Mouse (Mus musculus): ENCODE results near the gene Etl4. TPM values are rescaled to one million over a fixed set of nuclear protein-coding genes. Genes with fewer than 3 reads are reported as not detected.
A peak's percentile ranks its signal among the peaks of the same experiment; 100 is the strongest.
"Not testable (repeated sequence)": the region's sequence is repeated elsewhere in the genome, so short reads cannot be mapped to it uniquely, and the experiment has no call there.

Etl4 gene
- polyA plus RNA-seq, 1 experiment from 2014 or later, result 38.0 TPM

DNA sequence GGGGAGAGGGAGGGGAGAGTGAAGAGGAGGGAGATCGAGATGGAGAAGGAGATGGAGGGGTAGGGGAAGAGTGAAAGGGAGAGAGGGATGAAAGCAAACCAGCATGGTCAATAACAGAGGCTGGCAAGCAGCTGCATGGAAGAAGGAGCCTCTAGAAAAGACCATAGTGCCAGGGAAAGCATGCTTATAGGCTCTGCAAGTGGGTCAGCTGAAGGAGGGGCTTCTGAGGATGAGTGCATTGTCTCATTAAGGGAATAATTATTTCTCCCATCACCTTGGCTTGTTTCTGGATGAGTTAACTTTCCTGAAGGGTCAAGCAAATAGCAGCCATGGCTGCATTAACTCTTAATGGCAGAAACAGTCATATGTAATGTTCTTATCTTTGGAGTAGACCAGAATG lies 228.8 kb downstream of the Etl4 start:
- H3K4me3 ChIP-seq (replicated peaks; ENCODE audit: low read depth, low read length), result no peak overlapping the region
- no peak for TF ChIP-seq CTCF (IDR thresholded peaks at IDR 0.05; ENCODE audit: low read depth)
- 45% methylated on average over 1 of the region's 1 CpGs for WGBS
- DNase-seq (ENCODE audit: low spot score), result no peak
- H3K27ac ChIP-seq, result no peak overlapping the region
- H3K9ac ChIP-seq (ENCODE audit: low read depth, low read length), result no peak overlapping the region
- no peaks in the 10 kb centered on the region for H3K36me3 ChIP-seq (ENCODE audit: insufficient read depth, low read length)
- H3K9me3 ChIP-seq (replicated peaks; ENCODE audit: low read length), result no peaks in the 10 kb centered on the region
- no peaks in the 10 kb centered on the region for H3K27me3 ChIP-seq (ENCODE audit: insufficient read depth, low read length)
- H3K4me1 ChIP-seq (replicated peaks; ENCODE audit: insufficient read depth, low read length), result no peaks in the 10 kb centered on the region
- no peak overlapping the region for H3K4me2 ChIP-seq (ENCODE audit: low read length)
- ATAC-seq (replicated peaks; ENCODE audit: low FRiP score, low read depth), result no peak

DNA sequence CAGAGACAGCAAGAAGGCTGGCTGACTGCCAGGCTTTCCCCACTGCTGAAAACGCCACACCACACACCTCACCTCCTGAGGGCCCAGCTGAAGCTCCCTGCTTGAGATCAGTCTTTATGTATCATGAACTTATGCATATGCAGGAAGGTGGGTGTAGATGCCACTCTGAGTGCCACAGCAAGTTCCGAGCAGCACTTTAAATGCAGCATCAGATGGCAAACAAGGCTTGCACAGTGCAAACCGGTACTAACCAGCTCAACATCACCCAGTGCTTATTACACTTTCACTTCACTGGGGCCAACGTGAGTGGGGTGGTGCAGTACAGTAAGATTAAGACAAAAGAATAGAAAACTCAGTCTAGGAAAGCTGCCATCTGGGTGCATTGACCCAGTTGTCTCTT lies 235.8 kb downstream of the Etl4 start:
- DNase-seq (ENCODE audit: low spot score) (no peak), ATAC-seq (replicated peaks; ENCODE audit: low FRiP score, low read depth) (peak; percentile 57; the same call in 1 of the 2 replicates)
- H3K4me2 ChIP-seq (ENCODE audit: low read length), result no peak overlapping the region
- no peak overlapping the region for H3K4me3 ChIP-seq (replicated peaks; ENCODE audit: low read depth, low read length)
- no peak overlapping the region for H3K9ac ChIP-seq (ENCODE audit: low read depth, low read length)
- H3K4me1 ChIP-seq (replicated peaks; ENCODE audit: insufficient read depth, low read length), result no peaks in the 10 kb centered on the region; the same call in 1 of the 2 replicates
- H3K9me3 ChIP-seq (replicated peaks; ENCODE audit: low read length), result no peaks in the 10 kb centered on the region
- TF ChIP-seq CTCF (IDR thresholded peaks at IDR 0.05; ENCODE audit: low read depth), result no peak
- no peaks in the 10 kb centered on the region for H3K36me3 ChIP-seq (ENCODE audit: insufficient read depth, low read length)
- no peak overlapping the region for H3K27ac ChIP-seq
- 66% methylated on average over 4 of the region's 4 CpGs for WGBS
- no peaks in the 10 kb centered on the region for H3K27me3 ChIP-seq (ENCODE audit: insufficient read depth, low read length)

DNA sequence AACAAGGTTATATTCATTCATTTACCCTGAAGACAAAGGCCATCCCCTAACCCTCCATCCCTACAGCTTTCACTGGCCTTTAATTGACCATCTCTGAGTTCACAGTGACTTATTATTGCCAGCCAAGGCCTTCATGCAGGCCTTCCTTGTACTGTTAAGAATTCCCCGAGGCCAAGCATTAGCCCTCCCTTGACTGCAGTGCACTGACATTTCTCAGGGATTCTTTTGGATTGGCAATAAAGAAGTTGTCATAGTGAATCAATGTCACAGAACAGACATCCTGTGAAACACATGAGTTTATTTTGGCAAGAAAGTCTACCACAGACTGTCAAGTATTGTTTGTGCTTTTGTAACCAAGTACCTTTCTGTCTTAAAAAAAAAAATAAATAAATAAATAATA lies 257.5 kb downstream of the Etl4 start:
- Histone ChIP-seq H3K9me3 (replicated peaks; ENCODE audit: low read length) (no peaks in the 10 kb centered on the region), H3K27me3 (ENCODE audit: insufficient read depth, low read length) (no peaks in the 10 kb centered on the region), H3K9ac (ENCODE audit: low read depth, low read length) (no peak overlapping the region), H3K4me3 (replicated peaks; ENCODE audit: low read depth, low read length) (no peak overlapping the region), H3K27ac (no peak overlapping the region), H3K4me2 (ENCODE audit: low read length) (no peak overlapping the region), H3K4me1 (replicated peaks; ENCODE audit: insufficient read depth, low read length) (no peaks in the 10 kb centered on the region), H3K36me3 (ENCODE audit: insufficient read depth, low read length) (no peaks in the 10 kb centered on the region)
- no peak for TF ChIP-seq CTCF (IDR thresholded peaks at IDR 0.05; ENCODE audit: low read depth)
- DNase-seq (ENCODE audit: low spot score), result no peak
- 69% methylated on average over 1 of the region's 1 CpGs for WGBS
- ATAC-seq (replicated peaks; ENCODE audit: low FRiP score, low read depth), result no peak

DNA sequence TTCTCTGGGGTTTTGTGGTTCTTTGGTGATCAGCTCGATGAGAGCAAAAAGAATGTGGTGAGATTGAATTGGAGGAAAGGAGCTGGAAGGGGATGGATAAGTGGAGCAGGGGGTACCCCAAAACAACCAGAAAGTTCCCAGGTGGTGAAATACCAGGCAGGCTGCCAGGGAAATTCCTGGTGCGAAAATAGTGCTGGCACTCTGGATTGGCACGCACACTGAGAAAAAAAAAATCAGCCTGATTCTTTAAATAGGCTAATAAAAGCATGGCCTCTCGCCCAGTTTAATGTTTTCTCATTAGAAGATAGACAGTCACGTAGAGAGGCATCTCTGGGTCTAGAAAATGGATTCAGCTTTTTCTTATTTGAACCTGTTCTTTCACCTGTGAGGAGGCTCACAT lies 258.0 kb downstream of the Etl4 start:
- Histone ChIP-seq H3K4me2 (ENCODE audit: low read length) (no peak overlapping the region), H3K27me3 (ENCODE audit: insufficient read depth, low read length) (no peaks in the 10 kb centered on the region), H3K9ac (ENCODE audit: low read depth, low read length) (no peak overlapping the region), H3K9me3 (replicated peaks; ENCODE audit: low read length) (no peaks in the 10 kb centered on the region), H3K4me3 (replicated peaks; ENCODE audit: low read depth, low read length) (no peak overlapping the region), H3K27ac (no peak overlapping the region), H3K4me1 (replicated peaks; ENCODE audit: insufficient read depth, low read length) (no peaks in the 10 kb centered on the region), H3K36me3 (ENCODE audit: insufficient read depth, low read length) (no peaks in the 10 kb centered on the region)
- TF ChIP-seq CTCF (IDR thresholded peaks at IDR 0.05; ENCODE audit: low read depth), result no peak
- WGBS, result 75% methylated on average over 5 of the region's 5 CpGs
- DNase-seq (ENCODE audit: low spot score) (no peak), ATAC-seq (replicated peaks; ENCODE audit: low FRiP score, low read depth) (no peak)

DNA sequence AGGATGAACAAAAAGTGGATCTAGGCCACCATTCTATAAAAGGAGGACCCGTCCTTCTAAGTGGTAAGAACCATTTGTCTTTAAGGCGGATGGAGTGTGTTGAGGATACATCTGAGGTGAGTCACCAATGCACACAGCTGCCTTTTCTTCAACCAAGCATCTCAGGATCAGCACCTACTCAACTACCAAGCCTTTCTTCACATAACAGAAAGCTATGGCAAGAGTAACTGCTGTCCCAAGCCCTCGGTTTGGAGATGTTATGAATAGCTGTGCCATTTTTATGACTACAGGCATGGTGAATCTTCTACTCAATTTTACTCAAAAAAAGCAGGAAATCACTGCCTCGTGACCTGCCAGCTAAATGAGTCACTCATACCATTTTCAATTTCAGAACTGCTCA lies 258.6 kb downstream of the Etl4 start:
- no peak for TF ChIP-seq CTCF (IDR thresholded peaks at IDR 0.05; ENCODE audit: low read depth)
- DNase-seq (ENCODE audit: low spot score), result no peak
- Histone ChIP-seq H3K4me1 (replicated peaks; ENCODE audit: insufficient read depth, low read length) (no peaks in the 10 kb centered on the region), H3K27ac (no peak overlapping the region), H3K36me3 (ENCODE audit: insufficient read depth, low read length) (no peaks in the 10 kb centered on the region), H3K9me3 (replicated peaks; ENCODE audit: low read length) (no peaks in the 10 kb centered on the region), H3K4me2 (ENCODE audit: low read length) (no peak overlapping the region), H3K4me3 (replicated peaks; ENCODE audit: low read depth, low read length) (no peak overlapping the region), H3K27me3 (ENCODE audit: insufficient read depth, low read length) (no peaks in the 10 kb centered on the region), H3K9ac (ENCODE audit: low read depth, low read length) (no peak overlapping the region)
- WGBS, result 90% methylated on average over 4 of the region's 4 CpGs
- ATAC-seq (replicated peaks; ENCODE audit: low FRiP score, low read depth), result no peak

DNA sequence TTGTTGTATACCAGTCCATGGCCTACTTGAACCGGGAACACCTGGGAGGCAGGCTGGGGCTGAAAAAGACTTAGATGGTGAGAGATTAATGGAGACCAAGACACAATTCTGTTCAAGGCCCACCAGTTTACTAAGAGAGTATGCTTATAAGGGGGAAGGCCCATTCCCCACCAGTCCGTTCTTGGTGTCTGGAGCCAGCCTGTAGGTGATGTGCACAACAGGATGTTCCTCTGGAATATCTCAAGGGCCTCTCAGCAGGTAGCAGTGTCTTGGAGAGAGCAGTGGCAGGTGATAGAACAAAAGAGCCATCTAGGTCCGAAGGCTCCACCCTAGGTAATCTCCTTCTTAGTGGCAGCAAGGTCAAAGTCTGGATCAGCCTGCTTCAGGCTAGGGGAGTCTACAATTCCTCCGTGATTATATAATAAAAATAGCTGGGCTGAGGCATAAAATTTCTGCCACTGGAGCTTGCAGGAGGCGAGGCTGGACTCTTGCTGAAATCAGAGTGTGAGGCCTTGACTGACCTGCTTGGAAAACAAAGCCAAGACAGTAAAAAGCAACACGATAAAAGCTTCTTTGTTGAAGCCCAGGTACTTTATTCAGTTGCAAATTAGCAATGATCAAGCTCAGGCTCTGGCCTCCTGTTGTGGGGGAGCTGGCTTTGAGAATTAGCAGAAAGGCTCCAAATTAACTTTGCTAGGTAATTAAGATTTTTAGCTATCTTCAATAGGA lies 267.0 kb downstream of the Etl4 start:
- not testable (repeated sequence) for H3K4me1 ChIP-seq (replicated peaks; ENCODE audit: insufficient read depth, low read length); ATAC-seq (replicated peaks; ENCODE audit: low FRiP score, low read depth); H3K4me2 ChIP-seq (ENCODE audit: low read length); DNase-seq (ENCODE audit: low spot score); H3K9ac ChIP-seq (ENCODE audit: low read depth, low read length); H3K4me3 ChIP-seq (replicated peaks; ENCODE audit: low read depth, low read length); H3K36me3 ChIP-seq (ENCODE audit: insufficient read depth, low read length); H3K9me3 ChIP-seq (replicated peaks; ENCODE audit: low read length); H3K27ac ChIP-seq; H3K27me3 ChIP-seq (ENCODE audit: insufficient read depth, low read length)
- 80% methylated on average over 6 of the region's 6 CpGs for WGBS

DNA sequence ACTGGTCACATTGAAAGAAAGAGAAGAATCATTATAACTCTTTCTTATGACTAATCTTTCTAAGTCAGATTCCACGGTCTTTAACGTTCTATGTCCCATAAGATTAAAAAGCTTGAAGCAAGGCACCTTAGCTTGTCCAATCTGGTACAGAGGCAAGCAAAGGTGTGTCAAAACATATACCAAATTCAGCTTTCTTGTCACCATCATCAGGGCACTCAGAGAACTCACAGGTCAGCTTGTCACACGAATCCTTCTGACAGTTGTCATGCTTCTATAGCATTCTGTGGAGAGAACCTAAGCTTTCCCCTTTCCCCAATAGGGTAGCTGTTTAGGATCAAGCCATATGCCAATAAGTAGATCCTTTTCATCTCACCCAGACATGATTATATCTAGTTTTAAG lies 267.7 kb downstream of the Etl4 start:
- not testable (repeated sequence) for H3K9ac ChIP-seq (ENCODE audit: low read depth, low read length)
- 88% methylated on average over 3 of the region's 3 CpGs for WGBS

DNA sequence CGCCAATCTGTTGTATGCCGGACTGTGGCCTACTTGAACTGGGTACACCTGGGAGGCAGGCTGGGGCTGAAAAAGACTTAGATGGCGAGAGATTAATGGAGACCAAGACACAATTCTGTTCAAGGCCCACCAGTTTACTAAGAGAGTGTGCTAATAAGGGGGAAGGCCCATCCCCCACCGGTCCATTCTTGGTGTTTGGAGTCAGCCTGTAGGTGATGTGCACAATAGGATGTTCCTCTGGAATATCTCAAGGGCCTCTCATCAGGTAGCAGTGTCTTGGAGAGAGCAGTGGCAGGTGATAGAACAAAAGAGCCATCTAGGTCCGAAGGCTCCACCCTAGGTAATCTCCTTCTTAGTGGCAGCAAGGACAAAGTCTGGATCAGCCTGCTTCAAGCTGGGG lies 271.0 kb downstream of the Etl4 start:
- DNase-seq (ENCODE audit: low spot score); H3K4me1 ChIP-seq (replicated peaks; ENCODE audit: insufficient read depth, low read length); H3K9me3 ChIP-seq (replicated peaks; ENCODE audit: low read length); H3K4me3 ChIP-seq (replicated peaks; ENCODE audit: low read depth, low read length); H3K9ac ChIP-seq (ENCODE audit: low read depth, low read length); H3K36me3 ChIP-seq (ENCODE audit: insufficient read depth, low read length); H3K27me3 ChIP-seq (ENCODE audit: insufficient read depth, low read length); ATAC-seq (replicated peaks; ENCODE audit: low FRiP score, low read depth); H3K4me2 ChIP-seq (ENCODE audit: low read length); H3K27ac ChIP-seq: not testable (repeated sequence)
- 95% methylated on average over 5 of the region's 5 CpGs for WGBS

More for the DNA sequence above, 267.7 kb downstream of the Etl4 start:
- DNase-seq (ENCODE audit: low spot score); H3K4me1 ChIP-seq (replicated peaks; ENCODE audit: insufficient read depth, low read length); H3K36me3 ChIP-seq (ENCODE audit: insufficient read depth, low read length); H3K27me3 ChIP-seq (ENCODE audit: insufficient read depth, low read length); H3K4me3 ChIP-seq (replicated peaks; ENCODE audit: low read depth, low read length); H3K4me2 ChIP-seq (ENCODE audit: low read length); H3K9me3 ChIP-seq (replicated peaks; ENCODE audit: low read length); ATAC-seq (replicated peaks; ENCODE audit: low FRiP score, low read depth); H3K27ac ChIP-seq: not testable (repeated sequence)

DNA sequence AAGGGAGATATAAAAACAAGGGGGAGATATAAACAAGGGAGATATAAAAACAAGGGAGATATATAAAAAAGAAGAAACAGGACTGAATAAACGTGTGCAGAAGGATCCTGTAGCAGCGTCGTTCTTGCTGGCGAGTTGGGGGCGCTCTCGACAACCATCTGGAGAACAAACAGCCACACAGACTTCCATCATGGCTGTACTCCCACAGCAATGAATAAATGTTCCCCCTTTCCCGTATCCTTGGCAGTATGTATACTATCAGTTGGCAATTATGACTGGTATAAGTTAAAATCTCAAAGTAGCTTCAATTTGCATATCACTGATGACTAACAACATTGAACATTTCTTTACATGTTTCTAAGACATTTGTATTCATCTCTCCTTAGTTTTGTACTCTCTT lies 277.6 kb downstream of the Etl4 start:
- not testable (repeated sequence) for DNase-seq (ENCODE audit: low spot score); H3K4me3 ChIP-seq (replicated peaks; ENCODE audit: low read depth, low read length); ATAC-seq (replicated peaks; ENCODE audit: low FRiP score, low read depth); H3K9ac ChIP-seq (ENCODE audit: low read depth, low read length); H3K27ac ChIP-seq; H3K4me1 ChIP-seq (replicated peaks; ENCODE audit: insufficient read depth, low read length); H3K4me2 ChIP-seq (ENCODE audit: low read length); H3K9me3 ChIP-seq (replicated peaks; ENCODE audit: low read length); H3K27me3 ChIP-seq (ENCODE audit: insufficient read depth, low read length); H3K36me3 ChIP-seq (ENCODE audit: insufficient read depth, low read length)
- 86% methylated on average over 7 of the region's 7 CpGs for WGBS
